Mouse (Mus musculus) neural tube, embryonic 13.5 days (tissue): ENCODE measurements around the gene Rph3al. TPM values are rescaled to one million over a fixed set of nuclear protein-coding genes. Genes with fewer than 3 reads are reported as not detected.
A peak's percentile ranks its signal among the peaks of the same experiment; 100 is the strongest.

ENCODE experiments used
- ATAC-seq: fragments of 200-750 bp; cut with Nextera tagmentation; 2 replicates; pipeline ENCODE4 v1.8.0; 2017; ENCODE audit warnings: low read depth, mild to moderate bottlenecking, moderate TSS enrichment, moderate library complexity
- H3K27ac ChIP-seq: fragments of 300-500 bp; sonication (generic); replicated peaks from 2 replicates; pipeline ENCODE4 v1.5.1; 2015; ENCODE audit warnings: moderate library complexity, mild to moderate bottlenecking, inconsistent platforms
- H3K27me3 ChIP-seq: fragments of 300-500 bp; sonication (generic); 2 replicates; pipeline ENCODE4 v1.6.1; 2015; ENCODE audit warnings: mild to moderate bottlenecking, inconsistent platforms
- H3K36me3 ChIP-seq: fragments of 300-500 bp; sonication (generic); 2 replicates; pipeline ENCODE4 v1.6.1; 2015; ENCODE audit warnings: mild to moderate bottlenecking, inconsistent platforms
- H3K4me1 ChIP-seq: fragments of 300-500 bp; sonication (generic); replicated peaks from 2 replicates; pipeline ENCODE4 v1.6.1; 2015; ENCODE audit warnings: inconsistent platforms
- H3K4me2 ChIP-seq: fragments of 300-500 bp; sonication (generic); 2 replicates; pipeline ENCODE4 v1.6.1; 2015; ENCODE audit warnings: inconsistent platforms, mild to moderate bottlenecking, moderate library complexity
- H3K4me3 ChIP-seq: fragments of 300-500 bp; sonication (generic); 2 replicates; pipeline ENCODE4 v1.5.1; 2015; ENCODE audit warnings: mild to moderate bottlenecking, inconsistent platforms
- H3K9ac ChIP-seq: fragments of 300-500 bp; sonication (generic); 2 replicates; pipeline ENCODE4 v1.6.1; 2015; ENCODE audit warnings: moderate library complexity, mild to moderate bottlenecking, inconsistent platforms
- H3K9me3 ChIP-seq: fragments of 300-500 bp; sonication (generic); 2 replicates; pipeline ENCODE4 v1.6.1; 2016; ENCODE audit warnings: inconsistent platforms
- WGBS: fragments of 180-500 bp; shearing (Covaris S2); methylation state at CpG from one replicate; pipeline ENCODE4 v1.1.7; 2015; 5-methylcytosine and 5-hydroxymethylcytosine counted together
- polyA plus RNA-seq: library from polyadenylated mRNA; unstranded; fragments of >200 nt; fragmentation: Nextera tagmentation; extraction: Ambion mirVana; gene quantifications from 2 replicates; pipeline ENCODE4 v1.2.1, GENCODE M21; 2015

Rph3al gene
- polyA plus RNA-seq, 1 experiment from 2014 or later = 1.7 TPM

DNA sequence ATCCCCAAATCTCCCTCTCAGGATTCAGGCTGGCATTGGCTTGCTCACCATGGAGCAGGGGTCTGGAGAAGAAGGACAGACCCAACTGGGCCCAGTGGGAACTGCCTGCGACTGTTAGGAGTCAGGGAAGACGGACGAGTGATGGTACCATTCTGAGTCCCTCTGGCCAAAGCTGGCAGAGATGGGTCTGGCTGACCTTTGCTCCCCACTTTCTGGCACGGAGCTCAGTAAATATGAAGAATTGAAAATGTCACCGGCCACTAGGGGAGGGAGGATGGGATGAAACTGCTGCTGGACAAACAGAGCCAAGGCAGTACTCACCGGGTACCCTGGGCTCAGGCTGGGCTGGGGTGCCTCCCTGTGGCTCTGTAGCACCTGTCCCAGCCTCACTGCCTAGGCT lies 105.1 kb downstream of the Rph3al start:
- Histone ChIP-seq H3K4me1 (no peaks in the 10 kb centered on the region), H3K9me3 (no peaks in the 10 kb centered on the region), H3K4me3 (no peak overlapping the region), H3K27me3 (no peaks in the 10 kb centered on the region), H3K27ac (no peak overlapping the region), H3K9ac (no peak overlapping the region), H3K36me3 (no peaks in the 10 kb centered on the region), H3K4me2 (no peak overlapping the region)
- no peak for ATAC-seq
- WGBS = 89% methylated on average over 6 of the region's 6 CpGs

- Histone ChIP-seq H3K27ac (no peak overlapping the region), H3K9me3 (no peaks in the 10 kb centered on the region), H3K36me3 (no peaks in the 10 kb centered on the region), H3K4me1 (no peaks in the 10 kb centered on the region), H3K4me2 (no peak overlapping the region), H3K9ac (no peak overlapping the region), H3K27me3 (no peaks in the 10 kb centered on the region), H3K4me3 (no peak overlapping the region)
- ATAC-seq = no peak
- WGBS = 89% methylated on average over 3 of the region's 3 CpGs
Observed at GRCm38 (mm10) chr11:75830386-75830785, 107.8 kb downstream of the Rph3al start.

GRCm38 (mm10) chr11:75827414-75827813 lies 110.8 kb downstream of the Rph3al start:
- H3K4me3 ChIP-seq = no peak overlapping the region
- no peak overlapping the region for H3K9ac ChIP-seq
- ATAC-seq = no peak
- no peak overlapping the region for H3K4me2 ChIP-seq
- WGBS = 83% methylated on average over 8 of the region's 8 CpGs
- no peak overlapping the region for H3K27ac ChIP-seq
- H3K4me1 ChIP-seq = no peaks in the 10 kb centered on the region
- no peaks in the 10 kb centered on the region for H3K27me3 ChIP-seq
- H3K9me3 ChIP-seq = no peaks in the 10 kb centered on the region
- H3K36me3 ChIP-seq = no peaks in the 10 kb centered on the region

DNA sequence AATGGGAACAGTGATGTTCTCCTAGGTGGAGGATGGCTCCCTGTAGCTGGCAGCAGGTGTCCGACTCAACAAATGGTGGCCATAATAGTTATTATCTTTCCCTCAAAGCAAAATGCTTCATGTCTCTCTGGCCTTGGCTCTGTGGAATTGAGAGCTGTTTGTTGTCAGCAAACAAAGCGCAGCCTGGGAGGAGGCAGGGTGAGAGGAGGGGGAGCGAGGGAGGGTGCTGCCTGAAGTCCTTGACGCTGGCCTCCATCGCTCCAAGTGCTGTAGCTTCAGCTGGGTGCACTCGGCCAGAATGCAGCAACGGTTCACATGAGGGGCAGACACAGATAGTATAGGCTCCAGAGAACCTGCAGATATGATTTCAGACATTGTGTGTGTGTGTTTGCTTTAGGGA lies 114.7 kb downstream of the Rph3al start:
- Histone ChIP-seq H3K27ac (no peak overlapping the region), H3K36me3 (no peaks in the 10 kb centered on the region), H3K9ac (no peak overlapping the region), H3K4me3 (no peak overlapping the region), H3K9me3 (no peaks in the 10 kb centered on the region), H3K4me1 (peaks cover 6% of the 10 kb centered on the region), H3K4me2 (no peak overlapping the region), H3K27me3 (no peaks in the 10 kb centered on the region)
- 50% methylated on average over 7 of the region's 7 CpGs for WGBS
- no peak for ATAC-seq

GRCm38 (mm10) chr11:75813085-75813484 lies 125.1 kb downstream of the Rph3al start:
- ATAC-seq = no peak
- no peak overlapping the region for H3K4me2 ChIP-seq
- peaks cover 9% of the 10 kb centered on the region; the same call in 1 of the 2 replicates for H3K4me1 ChIP-seq
- no peak overlapping the region for H3K4me3 ChIP-seq
- 65% methylated on average over 10 of the region's 10 CpGs for WGBS
- no peaks in the 10 kb centered on the region for H3K9me3 ChIP-seq
- H3K27ac ChIP-seq = 0 out of 2 replicates have a peak overlapping the region, but pooled peaks have one; percentile 5
- no peaks in the 10 kb centered on the region for H3K27me3 ChIP-seq
- no peaks in the 10 kb centered on the region for H3K36me3 ChIP-seq
- no peak overlapping the region for H3K9ac ChIP-seq

DNA sequence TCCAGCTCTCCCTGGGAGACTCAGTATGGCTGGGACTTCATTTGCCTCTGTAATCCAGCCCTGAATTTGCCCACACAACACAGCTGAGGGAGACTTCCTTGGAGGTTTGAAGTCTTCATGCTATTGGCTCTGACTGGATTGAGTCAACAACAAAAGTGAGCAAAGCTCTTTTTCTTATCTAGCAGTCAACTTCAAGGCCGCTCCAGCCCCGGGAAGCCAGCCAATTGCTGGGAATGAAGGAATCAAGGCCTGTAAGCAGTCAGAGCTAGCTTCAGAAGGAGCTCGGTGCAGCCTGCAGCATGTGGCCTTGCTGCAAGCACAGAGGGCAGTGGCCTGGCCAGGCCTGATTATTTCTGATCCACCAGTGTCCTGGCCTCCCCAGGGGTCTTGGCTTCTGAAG lies 126.3 kb downstream of the Rph3al start:
- H3K9ac ChIP-seq = no peak overlapping the region
- no peak for ATAC-seq
- H3K9me3 ChIP-seq = no peaks in the 10 kb centered on the region
- no peak overlapping the region for H3K4me3 ChIP-seq
- 64% methylated on average over 3 of the region's 3 CpGs for WGBS
- no peak overlapping the region for H3K4me2 ChIP-seq
- H3K4me1 ChIP-seq = peaks cover 9% of the 10 kb centered on the region
- H3K36me3 ChIP-seq = no peaks in the 10 kb centered on the region
- no peaks in the 10 kb centered on the region for H3K27me3 ChIP-seq
- H3K27ac ChIP-seq = no peak overlapping the region; the same call in 1 of the 2 replicates

- no peak overlapping the region for H3K9ac ChIP-seq
- ATAC-seq = no peak
- no peaks in the 10 kb centered on the region for H3K9me3 ChIP-seq
- H3K27ac ChIP-seq = no peak overlapping the region
- no peak overlapping the region for H3K4me3 ChIP-seq
- peaks cover 8% of the 10 kb centered on the region for H3K4me1 ChIP-seq
- WGBS = 90% methylated on average over 3 of the region's 3 CpGs
- no peaks in the 10 kb centered on the region for H3K36me3 ChIP-seq
- H3K4me2 ChIP-seq = no peak overlapping the region
- H3K27me3 ChIP-seq = no peaks in the 10 kb centered on the region
Observed at GRCm38 (mm10) chr11:75810526-75810925, 127.7 kb downstream of the Rph3al start.

DNA sequence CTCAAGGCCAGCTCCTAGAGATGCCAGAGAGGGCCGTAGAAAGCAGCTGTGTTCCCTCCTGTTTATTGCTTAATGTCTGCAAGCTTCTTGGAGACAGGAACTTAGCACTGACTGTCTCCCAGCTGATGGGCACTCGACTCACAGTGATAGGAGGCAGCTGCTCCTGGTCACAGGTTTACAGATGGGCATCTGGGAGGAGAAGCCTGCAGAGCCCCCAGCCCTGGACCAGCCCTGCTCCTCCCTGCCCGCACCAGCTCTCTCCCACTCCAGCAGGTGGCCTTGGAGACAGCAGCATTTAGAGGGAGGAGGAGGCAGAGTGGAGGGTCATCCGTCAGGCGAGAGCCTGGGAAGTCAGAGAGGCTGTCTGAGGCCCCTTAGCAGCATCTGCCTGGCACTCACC lies 130.7 kb downstream of the Rph3al start:
- no peaks in the 10 kb centered on the region for H3K9me3 ChIP-seq
- WGBS = 30% methylated on average over 5 of the region's 5 CpGs
- H3K9ac ChIP-seq = peak overlapping the region; percentile 22; the same call in 1 of the 2 replicates
- H3K27me3 ChIP-seq = no peaks in the 10 kb centered on the region
- H3K4me3 ChIP-seq = no peak overlapping the region
- ATAC-seq = no peak; the same call in 1 of the 2 replicates
- H3K36me3 ChIP-seq = no peaks in the 10 kb centered on the region
- H3K27ac ChIP-seq = no peak overlapping the region
- H3K4me2 ChIP-seq = no peak overlapping the region
- H3K4me1 ChIP-seq = peaks cover 8% of the 10 kb centered on the region

DNA sequence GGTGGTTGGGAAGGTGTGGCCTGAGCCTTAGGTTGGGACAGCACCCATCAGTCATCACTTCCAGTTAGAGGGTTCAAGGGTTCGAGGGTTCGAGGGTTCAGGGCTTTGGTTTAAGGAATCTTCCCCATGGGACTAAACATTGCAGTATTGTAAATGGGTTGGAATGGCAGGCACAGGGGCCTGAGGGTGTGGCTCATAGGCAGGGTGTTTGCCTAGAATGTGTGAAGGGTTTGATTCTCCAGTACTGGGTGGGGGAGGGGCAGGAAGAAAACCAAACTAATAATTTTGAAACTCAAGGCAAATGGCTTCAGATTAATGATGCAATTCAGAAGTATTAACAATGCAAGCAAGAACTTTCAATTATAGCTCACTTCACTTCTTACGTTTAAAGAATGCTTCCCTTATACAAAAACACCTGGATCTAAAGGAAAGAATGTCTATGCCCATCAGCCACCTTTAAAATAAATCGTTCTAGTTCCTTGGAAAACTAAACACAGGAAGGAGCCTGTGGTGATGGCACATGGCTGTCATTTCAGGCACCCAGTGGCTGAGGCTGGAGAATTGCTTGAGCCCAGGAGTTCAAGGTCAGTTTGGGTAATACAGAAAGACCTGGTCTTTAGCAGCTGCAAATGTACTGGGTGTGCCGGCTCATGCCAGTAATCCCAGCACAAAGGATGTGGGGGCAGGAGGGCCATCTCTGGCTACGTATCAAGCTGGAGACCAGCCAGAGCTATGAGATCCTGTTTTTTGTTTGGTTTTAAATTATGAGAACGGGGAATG lies 136.3 kb downstream of the Rph3al start:
- no peaks in the 10 kb centered on the region for H3K36me3 ChIP-seq
- no peak overlapping the region for H3K4me3 ChIP-seq
- no peak overlapping the region for H3K27ac ChIP-seq
- H3K4me1 ChIP-seq = peaks cover 10% of the 10 kb centered on the region
- ATAC-seq = no peak
- H3K9ac ChIP-seq = no peak overlapping the region
- H3K4me2 ChIP-seq = no peak overlapping the region
- no peaks in the 10 kb centered on the region for H3K9me3 ChIP-seq
- H3K27me3 ChIP-seq = peaks cover 12% of the 10 kb centered on the region
- WGBS = 81% methylated on average over 7 of the region's 7 CpGs

DNA sequence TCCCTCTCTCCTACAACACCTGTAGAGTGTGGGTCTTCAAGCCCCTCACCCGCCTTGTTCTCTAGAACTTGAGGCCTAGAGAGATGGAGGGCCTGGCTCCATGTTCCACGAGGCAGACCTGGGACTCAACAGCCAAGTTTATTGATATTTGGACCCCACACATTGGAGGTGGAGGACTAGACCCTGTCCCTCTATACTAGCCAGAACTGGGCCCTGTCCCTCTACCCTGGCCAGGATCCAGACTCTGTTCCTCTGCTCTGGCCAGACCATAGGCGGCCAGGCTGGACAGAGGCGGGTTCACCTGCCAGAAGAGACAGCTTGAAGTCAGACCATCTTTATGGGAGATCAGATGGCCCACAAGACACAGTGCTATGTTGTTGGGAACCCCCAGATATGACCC lies 136.9 kb downstream of the Rph3al start:
- H3K4me1 ChIP-seq = peaks cover 13% of the 10 kb centered on the region
- no peaks in the 10 kb centered on the region for H3K36me3 ChIP-seq
- H3K9me3 ChIP-seq = no peaks in the 10 kb centered on the region
- H3K27ac ChIP-seq = no peak overlapping the region
- H3K4me3 ChIP-seq = no peak overlapping the region
- no peak for ATAC-seq
- no peak overlapping the region for H3K9ac ChIP-seq
- H3K27me3 ChIP-seq = peaks cover 18% of the 10 kb centered on the region
- WGBS = 87% methylated on average over 4 of the region's 4 CpGs
- no peak overlapping the region for H3K4me2 ChIP-seq

DNA sequence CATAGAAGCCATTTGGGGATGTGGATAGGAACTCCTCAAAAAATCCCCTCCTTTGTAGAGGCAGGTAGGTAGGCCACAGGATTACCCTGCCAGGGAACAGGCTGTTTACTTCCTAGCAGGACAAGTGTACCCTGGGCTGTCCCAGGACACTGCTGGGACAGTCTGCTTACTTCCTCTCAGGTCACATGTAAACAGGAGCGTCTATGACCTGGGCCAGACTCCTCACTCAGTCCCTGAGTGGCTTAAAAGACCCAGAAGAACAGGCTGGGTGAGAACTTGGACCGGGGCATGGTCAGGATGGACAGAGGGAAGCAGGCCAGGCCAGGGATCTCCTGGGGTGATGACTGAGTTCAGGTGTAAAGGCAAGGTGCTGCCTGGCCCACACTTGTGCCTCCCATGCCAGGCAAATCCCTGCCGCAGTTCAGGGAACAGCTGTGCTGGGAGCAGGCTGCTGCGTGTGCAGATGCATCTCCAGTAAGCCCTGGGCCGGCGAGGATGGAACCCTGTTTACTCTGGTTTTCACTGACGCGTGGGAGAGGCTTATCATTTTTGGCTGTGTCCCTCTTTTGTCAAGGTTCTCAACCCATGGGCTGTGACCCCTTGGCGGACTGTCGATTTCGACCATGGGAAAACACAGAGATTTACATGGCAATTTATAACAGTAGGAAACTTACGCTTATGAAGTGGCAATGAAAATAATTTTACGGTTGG lies 141.5 kb downstream of the Rph3al start:
- no peak for ATAC-seq
- Histone ChIP-seq H3K4me3 (peak overlapping the region; percentile 50), H3K9me3 (no peaks in the 10 kb centered on the region), H3K4me1 (peaks cover 30% of the 10 kb centered on the region), H3K36me3 (no peaks in the 10 kb centered on the region), H3K4me2 (peak overlapping the region; percentile 62), H3K9ac (peak overlapping the region; percentile 73; the same call in 1 of the 2 replicates), H3K27me3 (peaks cover 60% of the 10 kb centered on the region), H3K27ac (no peak overlapping the region)
- WGBS = 74% methylated on average over 13 of the region's 13 CpGs

- peaks cover 60% of the 10 kb centered on the region for H3K27me3 ChIP-seq
Observed at GRCm38 (mm10) chr11:75796029-75796445, 142.2 kb downstream of the Rph3al start, which contains the start of gene Doc2b. Gene Doc2b, minus strand, starts transcription at chr11:75796049.

More at GRCm38 (mm10) chr11:75796029-75796445, 142.2 kb downstream of the Rph3al start, which contains the start of gene Doc2b:
- Histone ChIP-seq H3K9ac (peak within 1 kb of the TSS; percentile 73), H3K4me1 (peaks cover 30% of the 10 kb centered on the region), H3K4me3 (peak within 1 kb of the TSS; percentile 50), H3K4me2 (peak within 1 kb of the TSS; percentile 62), H3K27ac (no peak within 1 kb of the TSS), H3K36me3 (no peaks in the 10 kb centered on the region), H3K9me3 (no peaks in the 10 kb centered on the region)
- ATAC-seq = peak; percentile 87; the same call in 1 of the 2 replicates
- 5% methylated on average over 35 of the region's 37 CpGs for WGBS
